Mouse (Mus musculus) megakaryocyte, embryonic 14.5 days (primary cell): ENCODE measurements around the gene Ap3d1.

Experiments used
- FLI1 ChIP-seq: IDR thresholded peaks from 2 replicates; pipeline ENCODE4 v1.6.1; 2012; ENCODE audit warnings: low read length, inconsistent platforms, mixed read lengths
- GATA1 ChIP-seq: IDR thresholded peaks from 3 replicates; pipeline ENCODE4 v1.6.1; 2012; ENCODE audit warnings: mixed read lengths, low read length, inconsistent platforms, borderline replicate concordance

DNA sequence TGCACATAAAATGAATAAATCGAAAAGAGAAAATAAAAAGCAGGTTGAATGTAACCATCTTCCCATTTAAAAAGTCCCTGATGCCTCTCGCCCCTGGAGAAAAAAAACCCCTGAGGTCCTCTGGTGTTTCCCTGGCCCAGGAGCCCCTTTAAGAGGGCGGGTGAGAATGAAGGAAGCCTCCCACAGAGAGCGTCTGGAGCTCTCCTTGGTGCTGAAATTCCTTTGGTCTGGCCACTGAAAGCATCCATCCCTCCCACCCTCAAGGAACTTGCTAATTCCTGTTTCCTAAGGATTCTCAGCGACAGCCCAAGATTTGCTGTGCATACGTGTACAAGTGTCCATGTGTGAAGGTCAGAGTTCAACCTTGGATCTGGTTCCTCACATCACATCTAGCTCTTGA, 6.5 kb upstream of the Ap3d1 start:
- TF ChIP-seq GATA1 = no peak
- TF ChIP-seq FLI1 = no peak
